Mouse (Mus musculus): ENCODE data around the gene Olfr319.

DNA sequence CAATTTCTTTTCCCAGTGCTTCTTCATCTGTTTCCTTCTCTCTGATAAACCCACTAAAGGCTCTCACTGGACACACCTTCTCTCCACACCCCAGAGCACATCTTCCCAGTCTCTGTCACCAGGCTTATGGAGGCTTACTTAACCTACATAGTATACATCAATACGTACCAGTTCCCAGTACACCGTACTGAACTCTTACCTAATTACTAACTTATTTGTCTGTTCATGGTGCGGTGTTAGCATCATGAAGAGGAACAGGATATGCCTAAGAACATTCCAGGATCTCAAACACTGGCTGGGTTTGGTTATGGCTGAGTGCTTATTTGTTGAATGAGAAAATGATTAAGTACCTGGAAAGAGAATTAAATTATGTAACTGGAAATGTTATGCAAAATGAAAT lies 43.8 kb upstream of the Olfr319 start:
- TF ChIP-seq CTCF (IDR thresholded peaks at IDR 0.05; ENCODE audit: insufficient read depth, low read depth, low read length) (no peak), POLR2A (IDR thresholded peaks at IDR 0.05; ENCODE audit: insufficient read depth, low read depth, low read length) (no peak)
